Mouse (Mus musculus) embryonic facial prominence, embryonic 10.5 days (tissue): ENCODE measurements around the gene Irf2. TPM values are rescaled to one million over a fixed set of nuclear protein-coding genes. Genes with fewer than 3 reads are reported as not detected.

Experiments used
- DNase-seq: peaks from one replicate; pipeline ENCODE4 v3.0.0-alpha.2; 2017; ENCODE audit warnings: low spot score
- H3K27ac ChIP-seq: fragments of 300-500 bp; sonication (generic); replicated peaks from 2 replicates; pipeline ENCODE4 v1.5.1; 2016; ENCODE audit warnings: mild to moderate bottlenecking
- H3K27me3 ChIP-seq: fragments of 300-500 bp; sonication (generic); replicated peaks from 2 replicates; pipeline ENCODE4 v1.6.1; 2016; ENCODE audit warnings: low read depth, mild to moderate bottlenecking; ENCODE audit not compliant: poor library complexity, severe bottlenecking
- H3K36me3 ChIP-seq: fragments of 300-500 bp; sonication (generic); replicated peaks from 2 replicates; pipeline ENCODE4 v1.6.1; 2016; ENCODE audit warnings: mild to moderate bottlenecking, moderate library complexity
- H3K4me1 ChIP-seq: fragments of 300-500 bp; sonication (generic); 2 replicates; pipeline ENCODE4 v1.6.1; 2016
- H3K4me3 ChIP-seq: fragments of 300-500 bp; sonication (generic); 2 replicates; pipeline ENCODE4 v1.5.1; 2016; ENCODE audit warnings: mild to moderate bottlenecking, moderate library complexity
- H3K9me3 ChIP-seq: fragments of 300-500 bp; sonication (generic); 2 replicates; pipeline ENCODE4 v1.6.1; 2016; ENCODE audit warnings: mild to moderate bottlenecking
- WGBS: fragments of 180-500 bp; shearing (Covaris S2); methylation state at CpG from one replicate; pipeline ENCODE4 v1.1.7; 2016; 5-methylcytosine and 5-hydroxymethylcytosine counted together
- polyA plus RNA-seq: library from polyadenylated mRNA; unstranded; fragments of >200 nt; fragmentation: Nextera tagmentation; extraction: Ambion mirVana; gene quantifications from 2 replicates; pipeline ENCODE4 v1.2.1, GENCODE M21; 2016

Irf2 gene
- polyA plus RNA-seq, 1 experiment from 2014 or later = 9.7 TPM

GRCm38 (mm10) chr8:46750000-46750399 lies 10.5 kb downstream of the Irf2 start:
- 65% methylated on average over 5 of the region's 5 CpGs for WGBS
- no peaks in the 10 kb centered on the region for H3K36me3 ChIP-seq
- DNase-seq = no peak
- H3K27me3 ChIP-seq = no peaks in the 10 kb centered on the region
- peaks cover 45% of the 10 kb centered on the region for H3K4me1 ChIP-seq
- H3K4me3 ChIP-seq = no peak overlapping the region
- no peak overlapping the region; the same call in 1 of the 2 replicates for H3K27ac ChIP-seq
- no peaks in the 10 kb centered on the region for H3K9me3 ChIP-seq

- H3K27ac ChIP-seq = peak overlapping the region; percentile 35; the same call in 1 of the 2 replicates
- DNase-seq = no peak
- WGBS = 68% methylated on average over 8 of the region's 8 CpGs
Measured at GRCm38 (mm10) chr8:46750566-46750965, 11.0 kb downstream of the Irf2 start.

GRCm38 (mm10) chr8:46751151-46751550 lies 11.6 kb downstream of the Irf2 start:
- WGBS = 65% methylated on average over 4 of the region's 4 CpGs
- Histone ChIP-seq H3K4me1 (peaks cover 45% of the 10 kb centered on the region), H3K36me3 (no peaks in the 10 kb centered on the region), H3K27ac (no peak overlapping the region), H3K9me3 (no peaks in the 10 kb centered on the region), H3K27me3 (no peaks in the 10 kb centered on the region), H3K4me3 (no peak overlapping the region)
- no peak for DNase-seq

More at GRCm38 (mm10) chr8:46750566-46750965, 11.0 kb downstream of the Irf2 start:
- H3K4me3 ChIP-seq = no peak overlapping the region
- H3K27me3 ChIP-seq = no peaks in the 10 kb centered on the region
- H3K9me3 ChIP-seq = no peaks in the 10 kb centered on the region
- no peaks in the 10 kb centered on the region for H3K36me3 ChIP-seq
- H3K4me1 ChIP-seq = peaks cover 45% of the 10 kb centered on the region

GRCm38 (mm10) chr8:46752986-46753385 lies 13.5 kb downstream of the Irf2 start:
- peaks cover 33% of the 10 kb centered on the region for H3K4me1 ChIP-seq
- H3K36me3 ChIP-seq = peaks cover 2% of the 10 kb centered on the region; the same call in 1 of the 2 replicates
- no peaks in the 10 kb centered on the region for H3K9me3 ChIP-seq
- WGBS = 85% methylated on average over 12 of the region's 12 CpGs
- no peaks in the 10 kb centered on the region for H3K27me3 ChIP-seq
- H3K27ac ChIP-seq = no peak overlapping the region
- no peak overlapping the region for H3K4me3 ChIP-seq
- DNase-seq = no peak

GRCm38 (mm10) chr8:46754355-46754754 lies 14.8 kb downstream of the Irf2 start:
- Histone ChIP-seq H3K27me3 (no peaks in the 10 kb centered on the region), H3K9me3 (no peaks in the 10 kb centered on the region), H3K27ac (no peak overlapping the region), H3K4me1 (peaks cover 33% of the 10 kb centered on the region), H3K36me3 (peaks cover 5% of the 10 kb centered on the region; the same call in 1 of the 2 replicates), H3K4me3 (no peak overlapping the region)
- WGBS = 93% methylated on average over 5 of the region's 5 CpGs
- DNase-seq = no peak

GRCm38 (mm10) chr8:46755731-46756333 lies 16.3 kb downstream of the Irf2 start:
- H3K27ac ChIP-seq = no peak overlapping the region
- peaks cover 23% of the 10 kb centered on the region for H3K4me1 ChIP-seq
- no peaks in the 10 kb centered on the region for H3K9me3 ChIP-seq
- WGBS = 79% methylated on average over 5 of the region's 5 CpGs
- peaks cover 5% of the 10 kb centered on the region; the same call in 1 of the 2 replicates for H3K36me3 ChIP-seq
- H3K27me3 ChIP-seq = no peaks in the 10 kb centered on the region
- H3K4me3 ChIP-seq = no peak overlapping the region
- no peak for DNase-seq

GRCm38 (mm10) chr8:46757613-46758012 lies 18.1 kb downstream of the Irf2 start:
- Histone ChIP-seq H3K4me1 (peaks cover 6% of the 10 kb centered on the region; the same call in 1 of the 2 replicates), H3K27ac (no peak overlapping the region), H3K27me3 (no peaks in the 10 kb centered on the region), H3K9me3 (no peaks in the 10 kb centered on the region), H3K4me3 (no peak overlapping the region), H3K36me3 (peaks cover 5% of the 10 kb centered on the region; the same call in 1 of the 2 replicates)
- no peak for DNase-seq
- WGBS = 90% methylated on average over 9 of the region's 9 CpGs

GRCm38 (mm10) chr8:46758131-46758530 lies 18.6 kb downstream of the Irf2 start:
- DNase-seq = no peak
- Histone ChIP-seq H3K4me3 (no peak overlapping the region), H3K36me3 (peaks cover 5% of the 10 kb centered on the region; the same call in 1 of the 2 replicates), H3K27ac (no peak overlapping the region), H3K4me1 (0 out of 2 replicates have a peak, but pooled peaks cover 5% of the 10 kb centered on the region), H3K9me3 (no peaks in the 10 kb centered on the region), H3K27me3 (no peaks in the 10 kb centered on the region)
- 92% methylated on average over 7 of the region's 7 CpGs for WGBS

- no peak for DNase-seq
- no peaks in the 10 kb centered on the region for H3K9me3 ChIP-seq
- H3K36me3 ChIP-seq = peaks cover 5% of the 10 kb centered on the region; the same call in 1 of the 2 replicates
- H3K4me1 ChIP-seq = 0 out of 2 replicates have a peak, but pooled peaks cover under 1% of the 10 kb centered on the region
- H3K27me3 ChIP-seq = no peaks in the 10 kb centered on the region
- H3K27ac ChIP-seq = no peak overlapping the region
- WGBS = 81% methylated on average over 2 of the region's 2 CpGs
- no peak overlapping the region for H3K4me3 ChIP-seq
Measured at GRCm38 (mm10) chr8:46758676-46759075, 19.1 kb downstream of the Irf2 start.

- Histone ChIP-seq H3K9me3 (no peaks in the 10 kb centered on the region), H3K4me1 (no peaks in the 10 kb centered on the region), H3K4me3 (no peak overlapping the region), H3K27me3 (no peaks in the 10 kb centered on the region), H3K27ac (no peak overlapping the region), H3K36me3 (peaks cover 5% of the 10 kb centered on the region; the same call in 1 of the 2 replicates)
- no peak for DNase-seq
- WGBS = 89% methylated on average over 7 of the region's 7 CpGs
Measured at GRCm38 (mm10) chr8:46759562-46759961, 20.0 kb downstream of the Irf2 start.

GRCm38 (mm10) chr8:46760701-46761100 lies 21.2 kb downstream of the Irf2 start:
- H3K36me3 ChIP-seq = peaks cover 5% of the 10 kb centered on the region; the same call in 1 of the 2 replicates
- no peak overlapping the region for H3K27ac ChIP-seq
- no peak overlapping the region for H3K4me3 ChIP-seq
- H3K27me3 ChIP-seq = no peaks in the 10 kb centered on the region
- H3K9me3 ChIP-seq = no peaks in the 10 kb centered on the region
- no peaks in the 10 kb centered on the region for H3K4me1 ChIP-seq
- 92% methylated on average over 7 of the region's 7 CpGs for WGBS
- no peak for DNase-seq

- Histone ChIP-seq H3K4me1 (no peaks in the 10 kb centered on the region), H3K9me3 (no peaks in the 10 kb centered on the region), H3K27me3 (no peaks in the 10 kb centered on the region), H3K27ac (no peak overlapping the region), H3K4me3 (no peak overlapping the region), H3K36me3 (peaks cover 5% of the 10 kb centered on the region; the same call in 1 of the 2 replicates)
- no peak for DNase-seq
- 84% methylated on average over 6 of the region's 6 CpGs for whole genome bisulfite sequencing
Measured at GRCm38 (mm10) chr8:46761454-46761853, 21.9 kb downstream of the Irf2 start.
